Mouse (Mus musculus): ENCODE data around the gene Sstr4. TPM values are rescaled to one million over a fixed set of nuclear protein-coding genes. Genes with fewer than 3 reads are reported as not detected.

Sstr4 gene
- polyA plus RNA-seq (2016; fragmentation: Nextera tagmentation; extraction: Ambion mirVana): 0.70 and 1.00 TPM in 2 replicates

DNA sequence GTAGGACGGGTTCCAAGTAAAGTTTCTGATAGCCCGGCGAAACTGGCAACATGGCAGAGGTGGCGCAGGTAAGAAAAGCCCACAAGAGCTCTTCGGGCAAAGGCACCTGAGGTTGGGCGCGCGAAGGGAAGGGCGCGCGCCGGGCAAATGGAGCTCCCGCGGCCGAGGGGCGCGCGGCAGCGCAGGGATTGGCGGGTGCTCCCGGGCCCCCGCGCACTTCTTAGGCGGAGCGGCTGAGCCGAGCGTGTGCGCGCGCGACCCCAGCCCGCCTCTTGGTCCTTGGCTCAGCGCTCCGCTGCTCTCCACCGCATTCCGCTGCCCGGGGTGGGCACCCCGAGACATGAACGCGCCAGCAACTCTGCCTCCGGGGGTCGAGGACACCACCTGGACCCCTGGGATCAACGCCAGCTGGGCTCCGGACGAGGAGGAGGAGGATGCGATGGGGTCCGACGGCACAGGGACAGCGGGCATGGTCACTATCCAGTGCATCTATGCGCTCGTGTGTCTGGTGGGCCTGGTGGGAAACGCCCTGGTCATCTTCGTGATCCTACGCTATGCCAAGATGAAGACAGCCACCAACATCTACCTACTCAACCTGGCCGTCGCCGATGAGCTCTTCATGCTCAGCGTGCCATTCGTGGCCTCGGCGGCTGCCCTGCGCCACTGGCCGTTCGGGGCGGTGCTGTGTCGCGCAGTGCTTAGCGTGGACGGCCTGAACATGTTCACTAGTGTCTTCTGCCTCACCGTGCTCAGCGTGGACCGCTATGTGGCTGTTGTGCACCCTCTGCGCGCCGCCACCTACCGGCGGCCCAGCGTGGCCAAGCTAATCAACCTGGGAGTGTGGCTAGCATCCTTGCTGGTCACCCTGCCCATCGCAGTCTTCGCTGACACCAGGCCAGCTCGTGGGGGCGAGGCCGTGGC, at the start of gene Sstr4:
Gene Sstr4, plus strand, starts transcription at position 214 of the 921 bp plus-strand sequence.
- Histone ChIP-seq H3K4me3 (replicated peaks) (peak within 1 kb of the TSS; percentile 55), H3K9ac (peak within 1 kb of the TSS; percentile 51), H3K4me2 (peak within 1 kb of the TSS; percentile 95), H3K27ac (no peak within 1 kb of the TSS), H3K36me3 (replicated peaks) (no peaks in the 10 kb centered on the region), H3K27me3 (peaks cover 44% of the 10 kb centered on the region), H3K4me1 (peaks cover 10% of the 10 kb centered on the region; the same call in 1 of the 2 replicates), H3K9me3 (no peaks in the 10 kb centered on the region)
- peak; percentile 85 for ATAC-seq (ENCODE audit: low FRiP score)
- 3% methylated on average over 83 of the region's 83 CpGs for WGBS

- no peaks in the 10 kb centered on the region for H3K36me3 ChIP-seq (replicated peaks)
- H3K9me3 ChIP-seq: no peaks in the 10 kb centered on the region
- ATAC-seq (ENCODE audit: low FRiP score): no peak
- H3K27ac ChIP-seq: no peak overlapping the region
- no peaks in the 10 kb centered on the region for H3K4me1 ChIP-seq
- H3K27me3 ChIP-seq: no peaks in the 10 kb centered on the region
- H3K4me3 ChIP-seq (replicated peaks): no peak overlapping the region
- no peak overlapping the region for H3K9ac ChIP-seq
- no peak overlapping the region for H3K4me2 ChIP-seq
Observed at GRCm38 (mm10) chr2:148345373-148345772, 49.8 kb upstream of the Sstr4 start.

DNA sequence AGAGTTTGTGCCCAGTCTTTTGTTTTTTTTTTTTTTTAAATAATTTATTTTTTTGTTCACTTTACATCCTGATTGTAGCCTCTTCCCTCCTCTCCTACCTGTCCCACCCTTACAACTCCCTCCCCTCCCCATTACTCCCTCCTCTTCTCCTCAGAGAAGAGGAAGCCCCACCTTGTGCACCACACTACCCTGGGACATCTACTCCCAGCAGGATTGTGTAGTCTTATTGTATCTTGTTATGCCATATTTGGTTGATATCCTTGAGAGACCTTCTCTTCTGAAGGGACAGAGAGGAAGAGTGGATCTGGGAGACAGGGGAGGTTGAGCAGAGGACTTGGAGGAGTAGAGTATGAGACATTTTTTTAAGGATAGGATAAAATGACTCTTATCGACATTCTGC, 48.2 kb upstream of the Sstr4 start:
- Histone ChIP-seq H3K4me1 (no peaks in the 10 kb centered on the region), H3K36me3 (replicated peaks) (no peaks in the 10 kb centered on the region), H3K27ac (no peak overlapping the region), H3K4me2 (no peak overlapping the region), H3K4me3 (replicated peaks) (no peak overlapping the region), H3K27me3 (no peaks in the 10 kb centered on the region), H3K9ac (no peak overlapping the region), H3K9me3 (no peaks in the 10 kb centered on the region)
- 90% methylated on average over 1 of the region's 1 CpGs for WGBS
- no peak for ATAC-seq (ENCODE audit: low FRiP score)

DNA sequence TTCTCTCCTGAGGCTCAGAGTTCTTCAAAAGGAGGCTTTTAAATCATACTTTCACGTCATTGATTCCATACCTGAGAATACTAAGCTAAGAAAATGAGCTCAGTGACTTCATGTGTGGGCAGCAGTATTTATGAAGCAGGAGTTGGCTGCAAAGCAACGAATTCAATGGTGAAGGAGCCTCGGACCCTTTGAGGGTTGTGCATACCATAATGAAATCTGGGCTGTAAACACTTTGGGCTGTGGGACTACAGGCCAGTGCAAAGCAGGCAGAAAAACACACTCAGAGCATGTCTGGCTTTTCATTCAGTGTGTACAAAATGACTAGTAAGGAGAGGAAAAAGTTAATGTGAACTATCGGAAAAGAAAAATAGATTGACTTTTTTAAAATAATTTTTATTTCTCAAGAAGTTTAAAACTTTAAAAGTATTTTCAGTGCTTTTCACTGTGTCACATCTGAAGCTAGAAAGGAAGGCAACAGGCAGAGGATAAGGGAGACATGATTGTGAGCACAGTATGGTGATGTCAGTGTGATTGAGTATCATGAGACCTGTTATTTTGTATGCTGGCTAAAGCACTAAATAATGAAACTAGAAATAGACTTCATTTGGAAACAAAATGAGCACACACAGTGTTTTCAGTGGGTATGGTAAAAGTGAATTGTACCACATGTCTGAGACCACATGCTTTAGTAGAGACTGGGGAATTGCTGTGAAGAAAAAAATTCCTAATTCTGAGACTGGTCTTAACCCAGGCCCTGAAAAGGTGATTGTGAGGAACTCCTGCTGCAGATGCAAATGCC, 45.4 kb upstream of the Sstr4 start:
- H3K9me3 ChIP-seq: no peaks in the 10 kb centered on the region
- H3K4me2 ChIP-seq: no peak overlapping the region
- no peaks in the 10 kb centered on the region for H3K4me1 ChIP-seq
- no peaks in the 10 kb centered on the region for H3K36me3 ChIP-seq (replicated peaks)
- 66% methylated on average over 4 of the region's 4 CpGs for WGBS
- H3K4me3 ChIP-seq (replicated peaks): no peak overlapping the region
- no peak for ATAC-seq (ENCODE audit: low FRiP score)
- no peak overlapping the region for H3K27ac ChIP-seq
- H3K27me3 ChIP-seq: no peaks in the 10 kb centered on the region
- no peak overlapping the region for H3K9ac ChIP-seq

GRCm38 (mm10) chr2:148350460-148350859, 44.7 kb upstream of the Sstr4 start:
- no peaks in the 10 kb centered on the region for H3K9me3 ChIP-seq
- no peaks in the 10 kb centered on the region for H3K27me3 ChIP-seq
- no peak overlapping the region for H3K9ac ChIP-seq
- H3K4me1 ChIP-seq: no peaks in the 10 kb centered on the region
- H3K4me3 ChIP-seq (replicated peaks): no peak overlapping the region
- WGBS: 81% methylated on average over 2 of the region's 2 CpGs
- H3K36me3 ChIP-seq (replicated peaks): no peaks in the 10 kb centered on the region
- H3K4me2 ChIP-seq: no peak overlapping the region
- ATAC-seq (ENCODE audit: low FRiP score): no peak
- H3K27ac ChIP-seq: no peak overlapping the region

DNA sequence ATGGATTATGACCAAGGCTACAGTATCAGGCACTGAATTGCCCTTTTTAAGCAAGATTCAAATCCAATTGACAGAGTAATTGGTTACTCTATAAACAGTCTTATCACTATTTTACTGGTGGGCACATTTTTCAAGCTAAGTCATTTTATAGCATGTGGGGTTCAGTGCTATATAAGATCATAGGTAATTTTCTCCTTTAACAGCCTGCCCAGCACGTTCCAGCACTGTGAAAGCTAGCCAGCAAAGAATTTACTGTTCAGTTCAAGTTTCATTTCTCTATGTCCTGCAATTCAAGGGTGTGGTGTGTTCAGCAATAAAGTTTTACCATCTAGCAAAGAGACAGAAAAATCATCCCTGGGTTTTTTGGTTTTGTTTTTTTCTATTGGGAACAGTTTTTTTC, 42.5 kb upstream of the Sstr4 start:
- H3K9me3 ChIP-seq: no peaks in the 10 kb centered on the region

DNA sequence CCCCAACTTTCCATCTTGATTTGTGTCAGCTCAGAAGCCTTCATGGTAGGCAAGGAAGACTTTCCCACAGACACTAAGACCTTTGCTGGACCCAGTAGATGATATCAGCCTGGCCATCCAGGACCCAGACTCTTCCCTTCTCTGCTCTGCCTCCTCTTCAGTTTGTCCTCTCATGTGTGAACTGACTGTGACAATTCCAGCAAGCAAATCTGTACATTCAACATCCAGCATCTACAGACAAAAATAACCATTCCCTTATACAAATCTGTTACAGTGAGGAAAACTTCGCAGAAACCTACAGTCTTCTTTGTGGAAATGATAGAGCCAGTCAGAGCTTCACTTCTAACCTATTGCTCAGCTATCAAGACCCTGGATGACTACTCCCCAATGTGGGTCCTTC, 38.0 kb upstream of the Sstr4 start:
- Histone ChIP-seq H3K9ac (no peak overlapping the region), H3K4me1 (no peaks in the 10 kb centered on the region), H3K36me3 (replicated peaks) (no peaks in the 10 kb centered on the region), H3K27me3 (no peaks in the 10 kb centered on the region), H3K4me3 (replicated peaks) (no peak overlapping the region), H3K27ac (no peak overlapping the region), H3K4me2 (no peak overlapping the region), H3K9me3 (no peaks in the 10 kb centered on the region)
- no peak for ATAC-seq (ENCODE audit: low FRiP score)
- 87% methylated on average over 1 of the region's 1 CpGs for WGBS

More for the DNA sequence above, 42.5 kb upstream of the Sstr4 start:
- no peak overlapping the region for H3K4me3 ChIP-seq (replicated peaks)
- H3K27ac ChIP-seq: no peak overlapping the region
- ATAC-seq (ENCODE audit: low FRiP score): no peak
- WGBS: 87% methylated on average over 1 of the region's 1 CpGs
- no peaks in the 10 kb centered on the region for H3K4me1 ChIP-seq
- H3K27me3 ChIP-seq: no peaks in the 10 kb centered on the region
- H3K36me3 ChIP-seq (replicated peaks): no peaks in the 10 kb centered on the region
- no peak overlapping the region for H3K4me2 ChIP-seq
- no peak overlapping the region for H3K9ac ChIP-seq

GRCm38 (mm10) chr2:148364536-148364935, 30.6 kb upstream of the Sstr4 start:
- Histone ChIP-seq H3K36me3 (replicated peaks) (no peaks in the 10 kb centered on the region), H3K4me1 (no peaks in the 10 kb centered on the region), H3K4me2 (no peak overlapping the region), H3K27me3 (no peaks in the 10 kb centered on the region), H3K9me3 (no peaks in the 10 kb centered on the region), H3K4me3 (replicated peaks) (no peak overlapping the region), H3K27ac (no peak overlapping the region), H3K9ac (no peak overlapping the region)
- 96% methylated on average over 3 of the region's 3 CpGs for WGBS
- ATAC-seq (ENCODE audit: low FRiP score): no peak

GRCm38 (mm10) chr2:148365227-148365626, 29.9 kb upstream of the Sstr4 start:
- H3K4me2 ChIP-seq: no peak overlapping the region
- H3K4me1 ChIP-seq: no peaks in the 10 kb centered on the region
- no peak for ATAC-seq (ENCODE audit: low FRiP score)
- no peak overlapping the region for H3K27ac ChIP-seq
- no peaks in the 10 kb centered on the region for H3K9me3 ChIP-seq
- H3K9ac ChIP-seq: no peak overlapping the region
- no peaks in the 10 kb centered on the region for H3K27me3 ChIP-seq
- no peaks in the 10 kb centered on the region for H3K36me3 ChIP-seq (replicated peaks)
- 44% methylated on average over 1 of the region's 1 CpGs for WGBS
- H3K4me3 ChIP-seq (replicated peaks): no peak overlapping the region

- Histone ChIP-seq H3K27ac (no peak overlapping the region), H3K4me1 (no peaks in the 10 kb centered on the region), H3K4me3 (replicated peaks) (no peak overlapping the region), H3K36me3 (replicated peaks) (no peaks in the 10 kb centered on the region), H3K4me2 (no peak overlapping the region), H3K9ac (no peak overlapping the region), H3K9me3 (no peaks in the 10 kb centered on the region), H3K27me3 (no peaks in the 10 kb centered on the region)
- WGBS: 82% methylated on average over 4 of the region's 4 CpGs
- ATAC-seq (ENCODE audit: low FRiP score): no peak
Observed at GRCm38 (mm10) chr2:148371743-148372630, 23.2 kb upstream of the Sstr4 start.

DNA sequence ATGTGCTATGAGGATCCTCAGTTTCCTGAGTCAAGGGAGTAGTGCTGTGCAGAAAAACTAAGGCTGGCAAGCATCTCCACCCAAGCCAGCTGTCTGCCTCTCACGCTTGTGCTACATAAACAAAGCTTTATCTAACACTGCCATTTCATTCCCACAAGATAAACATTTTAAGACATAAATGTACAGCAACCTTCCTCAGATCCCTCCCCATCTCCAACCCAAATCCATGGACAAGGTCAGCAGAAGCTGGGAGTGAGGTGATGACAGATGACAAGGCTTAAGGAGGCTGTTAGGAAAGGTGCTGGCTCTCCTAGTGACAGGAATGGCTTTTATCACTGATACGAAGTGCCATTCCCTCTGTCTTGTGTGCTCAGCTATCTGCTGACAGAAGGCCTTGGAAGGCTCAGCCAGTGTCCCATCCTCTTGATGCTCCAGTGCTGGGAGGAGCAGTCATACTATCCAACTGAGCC, 21.5 kb upstream of the Sstr4 start:
- no peaks in the 10 kb centered on the region for H3K4me1 ChIP-seq
- 80% methylated on average over 2 of the region's 2 CpGs for WGBS
- H3K4me2 ChIP-seq: no peak overlapping the region

More for the DNA sequence above, 21.5 kb upstream of the Sstr4 start:
- H3K27ac ChIP-seq: no peak overlapping the region
- H3K4me3 ChIP-seq (replicated peaks): no peak overlapping the region
- no peak for ATAC-seq (ENCODE audit: low FRiP score)
- H3K9me3 ChIP-seq: no peaks in the 10 kb centered on the region
- no peaks in the 10 kb centered on the region for H3K27me3 ChIP-seq
- no peaks in the 10 kb centered on the region for H3K36me3 ChIP-seq (replicated peaks)
- H3K9ac ChIP-seq: no peak overlapping the region

All from forebrain, embryonic 12.5 days (tissue).